Mouse (Mus musculus): Measurements from ENCODE around the gene Map3k20.
A peak's percentile ranks its signal among the peaks of the same experiment; 100 is the strongest.

Map3k20 gene

DNA sequence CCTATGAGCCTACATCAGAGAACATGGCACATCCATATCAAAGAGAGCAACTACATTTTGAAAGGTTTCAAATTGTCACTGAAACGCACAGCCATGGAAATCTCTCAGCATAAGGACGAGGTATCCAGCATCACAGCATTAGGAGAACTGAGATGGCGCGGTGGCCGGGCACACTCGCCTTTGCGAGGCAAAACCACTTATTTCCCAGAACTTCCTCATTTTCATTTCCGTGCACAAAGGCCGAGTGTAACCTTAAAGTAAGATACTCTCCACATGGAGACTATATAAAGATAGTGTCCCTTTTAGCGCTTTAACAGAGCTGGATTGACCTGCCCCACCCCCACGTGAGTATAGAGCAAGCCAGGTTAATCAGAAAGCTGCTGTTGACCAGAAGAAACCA is 94.0 kb downstream of the Map3k20 start:
- DNase-seq (ENCODE audit: low spot score in 2 of 2) = no peak

- DNase-seq (ENCODE audit: low spot score in 2 of 2) = no peak
Observed at GRCm38 (mm10) chr2:72382662-72383061, 97.2 kb downstream of the Map3k20 start.

DNA sequence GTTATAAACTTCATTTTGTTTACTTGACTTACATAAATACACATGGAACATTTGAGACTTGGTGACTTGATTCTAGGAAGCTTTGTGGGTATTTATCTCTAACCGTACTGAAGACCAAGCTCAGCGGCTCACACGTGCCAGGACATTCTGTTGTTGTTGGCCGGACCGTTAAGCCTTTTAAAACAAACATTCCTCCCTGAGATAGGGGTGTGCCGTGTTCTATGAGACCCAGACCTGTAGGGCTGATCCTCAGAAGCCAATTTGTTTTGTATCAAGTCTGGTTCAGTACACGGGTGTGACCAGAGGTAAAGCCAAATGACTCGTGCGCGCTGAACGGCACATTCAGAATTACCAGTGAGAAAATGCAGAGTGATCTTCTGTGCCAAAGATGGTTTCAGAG is 97.9 kb downstream of the Map3k20 start:
- DNase-seq (ENCODE audit: low spot score in 2 of 2) = no peak

GRCm38 (mm10) chr2:72389411-72389810 is 104.0 kb downstream of the Map3k20 start:
- DNase-seq (ENCODE audit: low spot score in 2 of 2) = no peak

- DNase-seq (ENCODE audit: low spot score in 2 of 2) = peak; percentile 65 to 80
Observed at GRCm38 (mm10) chr2:72389942-72390341, 104.5 kb downstream of the Map3k20 start.

- no peak for DNase-seq (ENCODE audit: low spot score in 2 of 2)
Observed at GRCm38 (mm10) chr2:72390474-72390873, 105.0 kb downstream of the Map3k20 start.

GRCm38 (mm10) chr2:72391024-72391423 is 105.6 kb downstream of the Map3k20 start:
- no peak for DNase-seq (ENCODE audit: low spot score in 2 of 2)

GRCm38 (mm10) chr2:72391721-72392120 is 106.3 kb downstream of the Map3k20 start:
- DNase-seq (ENCODE audit: low spot score in 2 of 2) = no peak

DNA sequence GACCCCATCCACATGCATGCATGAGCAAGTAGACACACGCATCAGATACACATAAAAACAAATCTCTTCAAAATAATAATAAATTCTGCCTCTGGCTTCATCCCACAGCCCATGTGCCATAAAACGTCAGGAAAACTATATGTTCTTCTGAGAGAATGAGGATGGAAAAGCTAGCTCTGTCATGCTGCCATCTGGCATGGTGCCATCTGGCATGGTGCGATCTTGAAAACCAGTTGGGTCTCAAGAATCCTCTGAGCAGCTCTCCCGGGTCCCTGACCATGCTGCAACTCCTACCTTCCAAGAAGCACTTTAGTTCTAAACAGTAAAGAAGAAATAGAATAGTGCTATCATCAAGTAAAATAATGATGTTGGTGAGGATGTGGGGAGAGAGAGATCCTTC is 106.9 kb downstream of the Map3k20 start:
- no peak for DNase-seq (ENCODE audit: low spot score in 2 of 2)

DNA sequence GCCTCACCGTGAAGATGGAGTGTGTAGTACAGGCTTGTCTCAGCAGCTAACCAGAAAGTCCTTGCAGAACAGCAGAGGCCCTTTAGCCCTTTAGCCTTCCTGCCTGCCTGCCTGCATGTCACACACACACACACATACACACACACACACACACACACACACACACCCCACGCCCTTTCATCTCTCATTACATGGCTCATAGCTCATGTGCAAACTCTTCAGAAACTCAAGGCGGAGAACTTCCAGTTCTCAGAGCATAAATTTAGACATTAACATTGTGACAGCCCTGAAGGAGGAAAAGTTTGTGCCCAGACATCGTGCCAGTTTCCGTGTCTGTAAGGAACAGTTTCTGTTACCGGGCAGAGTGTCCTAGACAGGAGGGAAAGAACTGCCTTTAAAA is 111.5 kb downstream of the Map3k20 start:
- DNase-seq (ENCODE audit: low spot score in 2 of 2) = no peak

DNA sequence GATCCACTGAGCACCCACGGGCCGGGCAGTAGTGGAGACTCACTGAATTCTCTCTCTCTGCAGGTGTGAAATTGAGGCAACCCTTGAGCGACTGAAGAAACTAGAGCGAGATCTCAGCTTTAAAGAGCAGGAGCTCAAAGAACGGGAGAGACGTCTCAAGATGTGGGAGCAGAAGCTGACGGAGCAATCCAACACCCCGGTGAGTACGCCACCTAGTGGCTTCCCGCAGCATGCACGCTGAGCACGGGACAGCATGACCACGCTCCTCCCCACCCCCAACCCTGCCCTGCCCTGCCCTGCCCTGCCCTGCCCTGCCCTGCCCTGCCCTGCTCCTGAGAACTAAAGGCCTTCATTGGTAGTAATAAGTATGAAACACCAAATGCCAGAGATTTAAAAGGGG is 112.8 kb downstream of the Map3k20 start:
- peak; percentile 39 to 77 for DNase-seq (ENCODE audit: low spot score in 2 of 2)

DNA sequence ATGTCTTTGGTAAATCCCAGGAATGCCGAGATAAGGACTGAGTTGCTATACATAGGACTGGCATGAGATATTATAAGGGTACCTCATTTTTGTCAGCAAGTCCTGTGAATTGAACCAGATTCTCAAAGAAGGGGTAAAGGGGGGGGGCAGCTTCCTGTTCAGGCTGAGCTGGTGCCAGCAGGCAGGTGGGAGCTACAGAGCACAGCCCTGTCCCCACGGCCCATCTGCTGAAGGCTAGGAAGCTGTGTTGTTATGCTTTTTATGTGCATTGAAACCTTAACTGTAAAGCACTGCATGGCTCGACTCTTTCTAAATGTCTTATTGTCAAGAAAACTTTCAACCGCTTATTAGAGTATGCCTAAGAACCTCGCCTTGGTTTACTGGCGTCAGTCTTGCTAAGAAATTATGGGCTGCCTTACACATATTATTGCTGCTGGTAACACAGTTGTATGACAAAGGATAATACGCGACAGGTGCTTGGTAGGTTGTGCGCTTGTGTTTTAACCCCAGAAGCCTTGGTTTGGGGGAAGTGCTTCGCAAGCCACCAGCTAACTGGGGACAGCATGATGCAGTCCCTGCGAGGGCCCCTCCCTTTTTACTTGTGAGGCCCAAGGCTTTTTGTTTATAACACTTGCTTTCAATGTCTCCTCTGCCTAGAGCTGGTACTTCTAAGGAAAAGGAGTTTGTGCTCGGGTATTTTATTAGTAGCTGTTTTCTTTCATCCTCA is 114.2 kb downstream of the Map3k20 start:
- peak in 1 of 2 experiments; percentile 42 for DNase-seq (ENCODE audit: low spot score in 2 of 2)

GRCm38 (mm10) chr2:72401290-72401689 is 115.9 kb downstream of the Map3k20 start:
- DNase-seq (ENCODE audit: low spot score in 2 of 2) = no peak

DNA sequence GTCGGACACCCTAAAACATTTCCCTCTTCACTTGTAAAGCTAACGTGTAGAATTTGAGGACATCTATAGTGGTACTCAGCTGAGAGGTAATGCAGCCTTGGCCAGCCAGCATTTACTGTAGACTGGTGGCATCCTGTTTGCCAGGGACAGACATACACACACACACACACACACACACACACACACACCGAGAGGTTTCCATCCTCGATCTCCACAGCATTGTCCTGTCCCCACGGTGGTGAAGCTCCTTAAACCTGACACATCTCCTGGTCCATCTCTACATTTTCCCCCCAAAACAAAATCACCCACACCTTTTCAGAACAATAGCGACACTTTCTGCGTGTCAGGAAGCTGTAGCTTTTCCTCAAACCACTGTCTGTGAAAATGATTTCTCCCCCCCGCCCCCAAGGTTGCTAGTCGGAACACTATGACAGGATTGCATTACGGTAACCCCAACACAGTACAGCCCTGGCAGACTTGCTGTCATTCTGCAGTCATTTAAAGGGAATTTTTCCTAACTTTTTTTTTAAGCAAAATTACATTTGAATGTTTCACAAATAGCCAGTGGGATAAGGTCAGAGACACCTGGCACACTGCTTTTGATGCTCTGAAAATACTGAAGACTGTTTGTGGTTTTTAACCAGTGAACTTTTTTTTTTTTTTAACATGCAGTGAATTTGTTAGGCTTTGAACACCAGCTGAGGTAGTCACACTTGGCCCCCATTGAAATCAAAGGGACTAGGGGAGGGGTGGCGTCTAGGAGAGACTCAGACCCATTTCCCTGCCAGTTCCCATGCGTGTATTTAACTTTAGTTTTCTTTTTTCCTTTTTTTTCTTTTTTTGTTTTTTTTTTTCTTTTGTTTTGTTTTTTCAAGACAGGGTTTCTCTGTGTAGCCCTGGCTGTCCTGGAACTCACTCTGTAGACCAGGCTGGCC is 120.5 kb downstream of the Map3k20 start:
- no peak for DNase-seq (ENCODE audit: low spot score in 2 of 2)

- peak in 1 of 2 experiments; percentile 37 for DNase-seq (ENCODE audit: low spot score in 2 of 2)
Observed at GRCm38 (mm10) chr2:72406701-72407100, 121.3 kb downstream of the Map3k20 start.

DNA sequence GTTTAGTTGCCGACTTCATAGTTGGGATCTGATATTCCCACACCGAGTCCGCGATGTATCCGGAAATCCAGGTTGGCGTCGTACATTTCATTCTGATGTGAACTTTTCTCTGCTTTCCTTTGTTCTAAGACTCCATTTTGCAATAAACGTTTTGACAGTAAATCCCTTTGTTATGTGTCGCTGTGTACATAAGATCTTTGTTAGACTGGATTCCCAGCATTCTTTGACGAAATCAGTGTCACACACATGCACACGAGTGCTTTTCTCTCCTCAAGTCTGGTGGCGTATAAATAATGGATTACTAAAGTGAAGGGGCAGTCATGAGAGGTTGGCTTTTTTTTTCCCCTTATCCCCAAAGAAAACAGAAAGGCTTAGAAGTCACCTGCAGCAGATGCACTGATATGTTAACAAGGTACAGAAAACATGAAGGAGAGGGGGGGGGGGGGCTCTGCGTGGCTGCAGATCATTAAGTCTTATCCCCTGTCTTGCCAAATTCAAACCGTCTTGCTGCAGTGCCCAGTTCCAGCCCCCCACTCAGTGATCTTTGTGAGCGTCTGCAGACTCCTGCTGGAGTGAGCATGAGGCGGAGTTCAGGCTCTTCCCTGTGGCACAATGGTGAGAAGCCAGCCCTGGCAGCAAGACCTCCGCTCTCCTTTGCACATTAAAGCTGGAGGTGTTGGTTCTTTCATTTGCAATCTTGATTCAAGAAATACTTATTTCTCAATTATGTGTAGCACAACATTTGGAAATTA is 122.1 kb downstream of the Map3k20 start:
- no peak for DNase-seq (ENCODE audit: low spot score in 2 of 2)

DNA sequence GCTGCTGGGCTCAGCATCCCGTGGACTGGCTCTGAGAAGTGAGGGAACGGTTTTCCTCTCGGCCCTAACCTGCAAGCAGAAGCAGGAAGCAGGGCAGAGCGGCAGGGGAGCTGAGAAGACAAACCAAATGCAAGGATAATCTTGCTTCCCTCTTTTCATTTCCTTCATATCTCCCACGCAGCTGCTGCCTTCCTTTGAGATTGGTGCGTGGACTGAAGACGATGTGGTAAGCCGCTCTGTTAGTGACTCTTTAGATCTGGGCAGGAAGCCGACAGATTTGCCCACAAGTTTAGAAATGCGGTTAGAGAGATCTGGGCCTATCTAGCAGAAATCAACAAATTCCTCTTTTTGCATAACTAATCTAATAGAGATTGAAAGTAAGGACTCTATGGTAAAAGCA is 124.5 kb downstream of the Map3k20 start:
- no peak for DNase-seq (ENCODE audit: low spot score in 2 of 2)

GRCm38 (mm10) chr2:72412266-72412665 is 126.8 kb downstream of the Map3k20 start:
- no peak for DNase-seq (ENCODE audit: low spot score in 2 of 2)

DNA sequence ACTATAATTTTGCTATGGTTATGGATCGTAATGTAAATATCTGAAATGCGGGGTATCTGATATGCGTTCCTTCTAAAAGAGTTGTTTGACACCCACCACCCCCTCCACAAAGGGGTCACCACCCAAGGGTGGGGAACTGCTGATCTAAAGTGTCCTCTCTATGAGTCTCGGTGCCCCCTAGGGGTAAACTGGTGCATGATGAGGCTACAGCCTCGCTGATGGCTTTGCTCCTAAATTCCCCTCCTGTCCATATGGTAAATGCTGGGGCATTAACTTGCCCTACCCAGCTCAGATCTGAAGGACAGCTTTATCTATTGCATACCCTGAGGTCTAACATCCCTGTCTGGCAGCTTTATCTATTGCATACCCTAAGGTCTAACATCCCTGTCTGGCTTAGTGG is 130.0 kb downstream of the Map3k20 start:
- DNase-seq (ENCODE audit: low spot score in 2 of 2) = peak in 1 of 2 experiments; percentile 38

- no peak for DNase-seq (ENCODE audit: low spot score in 2 of 2)
Observed at GRCm38 (mm10) chr2:72416095-72417080, 131.0 kb downstream of the Map3k20 start.

- no peak for DNase-seq (ENCODE audit: low spot score in 2 of 2)
Observed at GRCm38 (mm10) chr2:72420561-72420960, 135.1 kb downstream of the Map3k20 start.

Measured in spleen, postnatal 10 days (tissue).